19 mouse cellular contexts compared by ENCODE assay signal in genomic region chr8:109687248-109687647, GRCm38 (mm10).
"Had no signal": no experiment of that assay in that cellular context is flagged by ENCODE, and none has a peak within 500 bp of the region (broad histone marks: within the 10 kb centered on the region; RNA-seq: fewer than 3 reads in every experiment).

No protein-coding gene starts in this region.

- H3K4me2 ChIP-seq: kidney, embryonic 15.5 days; limb, embryonic 13.5 days; liver, embryonic 13.5 days; lung, embryonic 14.5 days; midbrain, embryonic 12.5 days; midbrain, embryonic 15.5 days; neural tube, embryonic 13.5 days had no signal

- ATAC-seq: lung, postnatal 0 days; midbrain, embryonic 15.5 days had no signal

- H3K27me3 ChIP-seq: kidney, embryonic 15.5 days; limb, embryonic 13.5 days; liver, embryonic 13.5 days; midbrain, embryonic 12.5 days; midbrain, embryonic 15.5 days; neural tube, embryonic 13.5 days had no signal

- H3K9ac ChIP-seq: kidney, embryonic 15.5 days; limb, embryonic 13.5 days; liver, embryonic 13.5 days; lung, embryonic 14.5 days; midbrain, embryonic 12.5 days; midbrain, embryonic 15.5 days; neural tube, embryonic 13.5 days had no signal

- DNase-seq: kidney, adult 11 months; kidney, adult 8-10 months; kidney, postnatal 10 days; kidney, postnatal 36 days; layer of hippocampus, adult 9-11 months; liver; liver, embryonic 13.5 days; lung, embryonic 14.5 days; right cerebral cortex, postnatal 25 days; thymus, postnatal 25 days had no signal

- H3K4me3 ChIP-seq: kidney, embryonic 15.5 days; limb, embryonic 10.5 days; limb, embryonic 13.5 days; liver, embryonic 13.5 days; midbrain, embryonic 12.5 days; midbrain, embryonic 15.5 days; myocyte; neural tube, embryonic 13.5 days had no signal

- H3K9me3 ChIP-seq: kidney, embryonic 15.5 days; limb, embryonic 10.5 days; limb, embryonic 13.5 days; liver, embryonic 13.5 days; midbrain, embryonic 12.5 days; midbrain, embryonic 15.5 days; neural tube, embryonic 13.5 days had no signal

- H3K27ac ChIP-seq: kidney, embryonic 15.5 days; limb, embryonic 10.5 days; limb, embryonic 13.5 days; liver, embryonic 13.5 days; midbrain, embryonic 12.5 days; midbrain, embryonic 15.5 days; neural tube, embryonic 13.5 days; stomach, postnatal 0 days had no signal
